Mouse (Mus musculus): Measurements from ENCODE around the gene Fars2. TPM values are rescaled to one million over a fixed set of nuclear protein-coding genes. Genes with fewer than 3 reads are reported as not detected.

The Fars2 gene
- total and polyA plus RNA-seq, 2 experiments from 2014 or later, result 30.3 to 30.6 TPM

DNA sequence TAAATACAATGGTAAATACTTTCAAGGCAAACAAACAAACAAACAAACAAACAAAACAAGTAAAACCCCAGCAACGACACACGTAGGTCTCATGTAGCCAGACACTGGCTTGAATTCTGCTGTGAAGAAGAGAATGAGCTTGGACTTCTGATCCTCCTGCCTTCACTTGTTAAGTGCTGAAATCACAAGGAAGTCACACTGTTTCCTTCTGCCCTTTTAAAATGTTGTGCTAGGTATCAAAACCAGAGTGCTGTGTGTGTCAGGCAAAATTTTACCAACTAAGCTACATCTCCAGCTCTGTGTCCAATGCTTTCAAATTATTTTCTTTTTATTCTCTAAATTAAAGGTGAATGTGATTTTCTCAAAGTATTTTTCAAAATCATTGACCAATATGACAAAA lies 5.9 kb upstream of the Fars2 start:
- H3K27ac ChIP-seq (ENCODE audit: low read depth, low read length), result no peak overlapping the region
- ATAC-seq (ENCODE audit: low FRiP score) (no peak), DNase-seq (ENCODE audit: low spot score) (no peak)
- H3K4me2 ChIP-seq (ENCODE audit: low read depth, low read length, poor library complexity, severe bottlenecking), result no peak overlapping the region
- no peaks in the 10 kb centered on the region for H3K27me3 ChIP-seq (ENCODE audit: insufficient read depth, low read length)
- H3K4me1 ChIP-seq (ENCODE audit: insufficient read depth, low read length), result peaks cover 5% of the 10 kb centered on the region; the same call in 1 of the 2 replicates
- no peak overlapping the region for H3K9ac ChIP-seq (replicated peaks; ENCODE audit: low read length, poor library complexity, severe bottlenecking)
- no peaks in the 10 kb centered on the region for H3K36me3 ChIP-seq (ENCODE audit: insufficient read depth, low read length)
- H3K4me3 ChIP-seq (ENCODE audit: low read depth, low read length), result no peak overlapping the region
- no peaks in the 10 kb centered on the region for H3K9me3 ChIP-seq (ENCODE audit: low read length)
- 92% methylated on average over 2 of the region's 2 CpGs for WGBS
- TF ChIP-seq CTCF (IDR thresholded peaks at IDR 0.05), result no peak

DNA sequence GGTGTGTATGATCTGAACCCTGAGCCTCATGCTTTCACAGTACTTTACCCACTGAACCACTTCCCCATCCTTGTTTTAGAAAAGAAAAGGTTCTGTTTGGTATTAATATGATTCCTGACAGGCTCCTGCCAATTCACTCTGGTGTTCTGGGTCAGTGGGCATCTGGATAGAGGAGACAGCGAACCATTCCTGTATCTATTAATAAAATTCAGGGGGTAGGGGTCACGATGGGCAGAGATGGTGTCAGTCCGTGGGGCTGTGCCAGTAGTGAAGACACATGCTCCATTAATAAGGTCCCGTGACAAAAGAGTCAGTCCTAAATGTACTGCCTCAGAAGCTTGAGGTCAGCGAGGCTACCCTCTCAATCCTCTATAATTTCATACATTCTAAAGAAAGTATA lies 4.0 kb upstream of the Fars2 start:
- Histone ChIP-seq H3K36me3 (ENCODE audit: insufficient read depth, low read length) (no peaks in the 10 kb centered on the region), H3K4me1 (ENCODE audit: insufficient read depth, low read length) (peaks cover 5% of the 10 kb centered on the region; the same call in 1 of the 2 replicates), H3K9ac (replicated peaks; ENCODE audit: low read length, poor library complexity, severe bottlenecking) (no peak overlapping the region), H3K27me3 (ENCODE audit: insufficient read depth, low read length) (no peaks in the 10 kb centered on the region), H3K9me3 (ENCODE audit: low read length) (no peaks in the 10 kb centered on the region), H3K4me3 (ENCODE audit: low read depth, low read length) (no peak overlapping the region), H3K4me2 (ENCODE audit: low read depth, low read length, poor library complexity, severe bottlenecking) (no peak overlapping the region), H3K27ac (ENCODE audit: low read depth, low read length) (no peak overlapping the region)
- ATAC-seq (ENCODE audit: low FRiP score), result no peak
- TF ChIP-seq CTCF (IDR thresholded peaks at IDR 0.05), result no peak
- WGBS, result 87% methylated on average over 5 of the region's 5 CpGs
- no peak for DNase-seq (ENCODE audit: low spot score)

DNA sequence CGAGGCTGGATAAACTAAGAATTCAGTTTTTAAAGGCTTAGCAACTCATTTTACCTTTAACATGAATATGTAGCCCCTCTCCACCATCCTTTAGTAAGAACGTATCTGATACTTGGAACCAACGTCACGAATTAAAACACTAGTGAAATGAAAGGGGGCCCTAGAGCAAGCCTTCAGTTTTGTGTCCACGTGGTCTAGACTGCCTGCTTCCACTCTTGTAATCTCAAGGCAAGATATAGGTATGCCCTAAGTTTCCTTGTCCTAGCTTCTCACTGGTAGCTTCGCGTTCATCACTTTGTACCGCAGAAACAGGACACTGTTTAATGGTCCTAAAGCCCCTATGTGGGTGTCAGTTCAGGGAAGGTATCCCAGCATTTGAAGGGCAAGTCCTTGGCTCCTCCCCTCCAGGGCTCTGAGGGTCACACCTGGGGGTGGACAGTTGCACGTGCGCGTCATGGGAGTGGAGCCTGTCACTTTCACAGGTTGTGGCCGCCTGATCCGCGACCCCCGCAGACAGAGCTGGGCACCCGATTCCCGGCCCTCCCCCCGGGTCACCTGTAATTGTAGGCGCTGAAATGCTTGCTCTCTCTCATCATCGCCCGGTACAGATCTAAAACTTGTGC lies 581 bp upstream of the Fars2 start:
- Histone ChIP-seq H3K4me1 (ENCODE audit: insufficient read depth, low read length) (peaks cover 5% of the 10 kb centered on the region; the same call in 1 of the 2 replicates), H3K4me3 (ENCODE audit: low read depth, low read length) (peak overlapping the region; percentile 73), H3K4me2 (ENCODE audit: low read depth, low read length, poor library complexity, severe bottlenecking) (peak overlapping the region; percentile 81), H3K36me3 (ENCODE audit: insufficient read depth, low read length) (no peaks in the 10 kb centered on the region), H3K27me3 (ENCODE audit: insufficient read depth, low read length) (no peaks in the 10 kb centered on the region), H3K9ac (replicated peaks; ENCODE audit: low read length, poor library complexity, severe bottlenecking) (peak overlapping the region; percentile 82), H3K27ac (ENCODE audit: low read depth, low read length) (peak overlapping the region; percentile 96; the same call in 1 of the 2 replicates), H3K9me3 (ENCODE audit: low read length) (no peaks in the 10 kb centered on the region)
- DNase-seq (ENCODE audit: low spot score) (peak; percentile 4), ATAC-seq (ENCODE audit: low FRiP score) (peak; percentile 48)
- WGBS, result 6% methylated on average over 21 of the region's 21 CpGs
- TF ChIP-seq CTCF (IDR thresholded peaks at IDR 0.05), result no peak

DNA sequence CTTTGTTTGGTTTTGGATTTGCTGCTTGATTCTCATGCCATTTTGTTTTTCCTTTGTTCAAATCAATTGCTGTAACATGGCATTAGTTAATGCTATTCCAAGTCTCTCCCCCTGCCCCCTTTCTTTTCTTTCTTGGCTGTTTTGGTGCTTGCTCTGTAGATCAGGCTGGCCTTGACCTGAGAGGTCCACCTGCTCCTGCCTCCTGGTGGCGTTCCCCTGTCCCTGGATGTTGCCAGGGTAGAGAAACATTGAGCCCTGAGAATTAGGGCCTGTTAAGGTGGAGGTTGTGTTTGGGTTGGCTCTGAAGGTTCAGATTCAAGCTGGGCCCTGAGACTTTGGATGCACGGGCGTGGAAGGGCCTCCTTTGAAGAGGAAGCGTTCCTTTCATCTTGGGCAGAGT lies 2.5 kb downstream of the Fars2 start:
- no peak overlapping the region for H3K4me2 ChIP-seq (ENCODE audit: low read depth, low read length, poor library complexity, severe bottlenecking)
- H3K4me3 ChIP-seq (ENCODE audit: low read depth, low read length), result no peak overlapping the region
- no peaks in the 10 kb centered on the region for H3K27me3 ChIP-seq (ENCODE audit: insufficient read depth, low read length)
- no peak overlapping the region for H3K9ac ChIP-seq (replicated peaks; ENCODE audit: low read length, poor library complexity, severe bottlenecking)
- H3K36me3 ChIP-seq (ENCODE audit: insufficient read depth, low read length), result no peaks in the 10 kb centered on the region
- DNase-seq (ENCODE audit: low spot score) (no peak), ATAC-seq (ENCODE audit: low FRiP score) (no peak)
- no peaks in the 10 kb centered on the region for H3K9me3 ChIP-seq (ENCODE audit: low read length)
- no peak for TF ChIP-seq CTCF (IDR thresholded peaks at IDR 0.05)
- peaks cover 2% of the 10 kb centered on the region; the same call in 1 of the 2 replicates for H3K4me1 ChIP-seq (ENCODE audit: insufficient read depth, low read length)
- WGBS, result 65% methylated on average over 4 of the region's 4 CpGs
- no peak overlapping the region for H3K27ac ChIP-seq (ENCODE audit: low read depth, low read length)

GRCm38 (mm10) chr13:36120606-36121005 lies 3.4 kb downstream of the Fars2 start:
- H3K27me3 ChIP-seq (ENCODE audit: insufficient read depth, low read length), result no peaks in the 10 kb centered on the region
- no peak for TF ChIP-seq CTCF (IDR thresholded peaks at IDR 0.05)
- no peak overlapping the region for H3K4me2 ChIP-seq (ENCODE audit: low read depth, low read length, poor library complexity, severe bottlenecking)
- ATAC-seq (ENCODE audit: low FRiP score), result no peak
- no peaks in the 10 kb centered on the region for H3K36me3 ChIP-seq (ENCODE audit: insufficient read depth, low read length)
- peaks cover 2% of the 10 kb centered on the region; the same call in 1 of the 2 replicates for H3K4me1 ChIP-seq (ENCODE audit: insufficient read depth, low read length)
- no peak for DNase-seq (ENCODE audit: low spot score)
- H3K9me3 ChIP-seq (ENCODE audit: low read length), result no peaks in the 10 kb centered on the region
- H3K4me3 ChIP-seq (ENCODE audit: low read depth, low read length), result no peak overlapping the region
- no peak overlapping the region for H3K9ac ChIP-seq (replicated peaks; ENCODE audit: low read length, poor library complexity, severe bottlenecking)
- H3K27ac ChIP-seq (ENCODE audit: low read depth, low read length), result no peak overlapping the region

DNA sequence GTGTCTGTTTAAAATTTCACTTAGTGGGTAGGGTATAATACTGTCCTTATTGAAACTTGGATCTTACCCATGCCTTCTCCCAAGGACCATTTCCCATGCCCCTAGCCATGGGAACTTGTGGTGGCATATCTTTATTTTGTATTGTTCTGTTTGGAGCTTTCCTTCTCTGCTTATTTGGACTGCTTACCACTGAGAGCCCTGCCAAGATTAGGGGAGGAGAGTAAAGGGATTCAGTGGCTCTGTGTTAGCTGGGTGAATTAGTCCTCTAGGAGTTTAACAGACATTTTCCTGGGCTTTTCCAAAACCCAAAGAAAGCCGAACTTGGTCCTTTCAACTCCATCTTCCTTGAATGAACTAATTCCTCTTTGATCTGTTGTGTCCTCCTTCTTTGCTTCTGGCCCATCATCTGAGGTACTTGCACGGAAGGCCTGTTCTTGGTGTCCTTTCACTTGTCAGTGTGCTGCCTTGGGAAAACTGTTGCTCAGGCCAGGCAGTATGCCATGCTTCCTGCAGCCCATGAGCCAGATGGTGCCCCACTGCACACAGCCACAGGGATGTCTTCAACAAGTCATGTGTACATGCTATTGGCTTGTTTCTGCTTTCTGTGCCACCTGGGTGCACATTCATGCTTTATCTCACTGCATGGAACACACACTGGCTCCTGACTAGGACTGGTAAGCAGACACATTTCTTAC lies 12.3 kb downstream of the Fars2 start:
- Histone ChIP-seq H3K4me3 (ENCODE audit: low read depth, low read length) (no peak overlapping the region), H3K4me2 (ENCODE audit: low read depth, low read length, poor library complexity, severe bottlenecking) (no peak overlapping the region), H3K9ac (replicated peaks; ENCODE audit: low read length, poor library complexity, severe bottlenecking) (no peak overlapping the region), H3K27me3 (ENCODE audit: insufficient read depth, low read length) (no peaks in the 10 kb centered on the region), H3K27ac (ENCODE audit: low read depth, low read length) (no peak overlapping the region), H3K9me3 (ENCODE audit: low read length) (no peaks in the 10 kb centered on the region), H3K4me1 (ENCODE audit: insufficient read depth, low read length) (no peaks in the 10 kb centered on the region), H3K36me3 (ENCODE audit: insufficient read depth, low read length) (no peaks in the 10 kb centered on the region)
- ATAC-seq (ENCODE audit: low FRiP score) (peak; percentile 65), DNase-seq (ENCODE audit: low spot score) (peak; percentile 69)
- no peak for TF ChIP-seq CTCF (IDR thresholded peaks at IDR 0.05)
- WGBS, result 73% methylated on average over 2 of the region's 2 CpGs

Data from midbrain, postnatal 0 days (tissue).